Mouse (Mus musculus) left cerebral cortex, adult 9 months (tissue): ENCODE results near the gene Cd59b.
"Not testable (repeated sequence)": the region's sequence is repeated elsewhere in the genome, so short reads cannot be mapped to it uniquely, and the experiment has no call there.

Experiments used
- DNase-seq, 2 experiments: peaks; one replicate each; pipeline ENCODE4 v3.0.0; 2022; ENCODE audit warnings: low spot score in 2 of 2

Gene Cd59b

GRCm38 (mm10) chr2:104117173-104117572 is 47.5 kb downstream of the Cd59b start:
- DNase-seq: not testable (repeated sequence)

DNA sequence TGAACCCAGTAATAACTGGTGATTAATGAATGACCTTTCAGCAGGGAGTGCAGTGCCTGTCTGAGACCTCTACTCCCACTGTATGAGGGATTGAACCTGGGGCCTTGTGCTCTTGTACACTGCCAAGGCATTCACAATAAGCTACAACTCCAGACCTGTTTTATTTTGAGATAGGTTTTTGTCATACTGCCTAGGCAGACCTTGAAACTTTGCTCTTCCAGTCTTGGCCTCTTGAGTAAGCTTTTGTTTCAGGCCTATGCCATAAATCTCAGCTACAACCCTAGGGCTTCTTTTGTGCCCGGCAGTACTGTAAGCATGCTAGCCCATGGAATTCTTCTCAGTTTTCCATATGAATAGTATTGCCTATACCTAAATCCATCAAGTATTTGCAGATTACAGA is 49.4 kb downstream of the Cd59b start:
- no peak for DNase-seq

- no peak for DNase-seq
Measured at GRCm38 (mm10) chr2:104120312-104120711, 50.7 kb downstream of the Cd59b start.

GRCm38 (mm10) chr2:104121681-104122504 is 52.2 kb downstream of the Cd59b start:
- no peak for DNase-seq

- DNase-seq: peak; percentile 73 to 91
Measured at GRCm38 (mm10) chr2:104122505-104123378, 53.1 kb downstream of the Cd59b start, which contains the start of gene A930018P22Rik. A930018P22Rik (plus strand) TSS chr2:104122769.

DNA sequence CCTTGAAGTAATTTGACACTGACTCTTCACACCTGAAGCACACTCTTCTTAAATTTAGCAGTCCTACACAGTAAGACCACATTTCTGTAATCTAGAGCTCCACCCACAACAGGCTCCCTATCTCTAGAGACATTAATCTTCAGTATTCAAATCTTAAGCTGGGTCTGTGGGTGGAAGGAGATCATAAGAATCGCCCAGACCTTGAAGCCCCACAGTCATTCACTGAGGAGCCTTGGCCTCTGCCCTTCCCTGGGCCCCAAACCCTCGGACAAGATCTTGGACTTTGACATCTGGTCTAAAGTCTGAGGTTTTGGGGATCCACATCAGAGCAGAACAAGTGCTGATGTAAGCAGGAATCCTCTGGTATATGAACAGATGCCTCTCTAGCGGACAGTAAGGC is 53.9 kb downstream of the Cd59b start:
- DNase-seq: no peak

GRCm38 (mm10) chr2:104124071-104124470 is 54.4 kb downstream of the Cd59b start:
- DNase-seq: no peak

GRCm38 (mm10) chr2:104128803-104129531 is 59.3 kb downstream of the Cd59b start:
- no peak for DNase-seq

GRCm38 (mm10) chr2:104130165-104130564 is 60.5 kb downstream of the Cd59b start:
- no peak for DNase-seq

DNA sequence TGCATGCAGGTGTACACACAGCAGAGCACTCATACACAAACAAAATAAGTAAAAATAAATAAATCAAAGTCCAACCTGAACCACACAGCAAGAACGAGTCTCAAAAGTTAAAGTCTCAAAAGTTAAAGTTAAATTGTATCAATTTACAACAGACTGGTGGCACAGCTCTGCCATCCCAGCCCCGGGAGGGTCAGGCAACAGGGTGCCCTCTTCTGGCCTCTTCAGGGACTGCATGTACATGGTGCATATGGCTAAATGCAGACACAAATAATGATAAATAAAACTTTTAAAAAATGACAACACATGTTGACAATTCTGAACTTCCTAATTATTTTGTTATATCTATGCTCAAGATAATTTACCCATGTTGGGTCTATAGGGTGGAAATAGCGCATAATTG is 61.3 kb downstream of the Cd59b start:
- no peak for DNase-seq

DNA sequence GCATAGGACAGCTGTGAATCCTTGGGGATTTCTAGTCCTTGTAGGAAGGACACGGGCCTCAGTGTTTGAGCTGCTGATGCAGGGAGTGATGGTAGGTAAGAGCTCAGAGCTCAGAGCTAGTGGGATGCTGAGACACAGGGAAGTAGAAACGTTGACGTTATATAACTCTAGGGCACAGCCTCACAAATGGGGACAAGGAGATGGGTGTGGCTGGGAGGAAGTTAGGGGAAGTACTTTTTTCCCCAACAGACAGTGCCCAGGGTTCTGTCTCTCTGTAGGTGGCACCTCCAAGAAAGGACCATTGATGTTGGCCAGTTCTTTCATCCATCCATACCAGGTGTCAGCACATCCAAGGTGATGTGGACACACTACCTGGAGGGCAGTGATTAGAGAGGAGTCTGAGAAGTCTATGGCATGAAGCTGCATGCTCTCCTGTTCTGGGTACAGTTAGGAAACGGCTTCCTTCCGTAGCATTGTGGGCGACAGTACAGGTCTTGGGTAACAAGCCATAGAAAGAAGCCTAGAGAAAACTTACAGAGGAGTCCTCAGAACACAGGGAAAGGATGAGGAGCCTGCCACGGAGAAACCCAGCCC is 62.7 kb downstream of the Cd59b start:
- no peak for DNase-seq

DNA sequence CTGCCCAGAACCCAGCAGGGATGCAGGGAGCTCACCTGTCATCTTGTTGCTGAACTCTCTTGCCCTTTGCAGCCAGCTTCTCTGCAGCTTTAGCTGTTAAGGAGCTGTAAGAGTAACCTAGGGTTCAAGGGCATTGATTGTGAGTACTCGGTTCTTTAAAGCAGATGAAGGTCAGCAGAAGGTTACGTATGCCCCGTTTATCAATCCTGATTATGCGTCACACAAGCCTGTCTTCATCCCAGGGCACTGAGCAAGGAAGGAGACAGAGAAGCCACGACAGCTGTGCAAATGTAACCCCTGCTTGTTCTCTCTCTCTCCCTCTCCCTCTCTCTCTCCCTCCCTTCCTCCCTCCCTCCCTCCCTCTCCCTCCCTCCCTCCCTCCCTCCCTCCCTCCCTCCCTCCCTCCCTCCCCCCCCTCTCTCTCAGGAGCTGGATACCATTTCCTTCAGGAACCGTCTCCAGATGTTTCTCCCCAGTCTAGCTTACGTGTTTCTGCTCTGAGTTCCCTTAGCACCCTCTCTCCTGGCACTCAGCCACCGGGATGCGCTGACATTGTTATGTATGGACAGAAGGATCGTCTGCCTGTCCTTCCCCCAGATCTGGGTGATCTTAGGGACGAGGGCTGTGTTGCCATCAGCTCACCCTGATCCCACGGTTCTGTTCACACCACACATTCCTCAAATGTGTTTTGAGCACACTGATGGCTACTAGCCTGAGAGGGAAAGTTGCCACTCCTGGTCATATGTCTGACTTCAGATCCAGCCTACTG is 63.6 kb downstream of the Cd59b start:
- no peak for DNase-seq

DNA sequence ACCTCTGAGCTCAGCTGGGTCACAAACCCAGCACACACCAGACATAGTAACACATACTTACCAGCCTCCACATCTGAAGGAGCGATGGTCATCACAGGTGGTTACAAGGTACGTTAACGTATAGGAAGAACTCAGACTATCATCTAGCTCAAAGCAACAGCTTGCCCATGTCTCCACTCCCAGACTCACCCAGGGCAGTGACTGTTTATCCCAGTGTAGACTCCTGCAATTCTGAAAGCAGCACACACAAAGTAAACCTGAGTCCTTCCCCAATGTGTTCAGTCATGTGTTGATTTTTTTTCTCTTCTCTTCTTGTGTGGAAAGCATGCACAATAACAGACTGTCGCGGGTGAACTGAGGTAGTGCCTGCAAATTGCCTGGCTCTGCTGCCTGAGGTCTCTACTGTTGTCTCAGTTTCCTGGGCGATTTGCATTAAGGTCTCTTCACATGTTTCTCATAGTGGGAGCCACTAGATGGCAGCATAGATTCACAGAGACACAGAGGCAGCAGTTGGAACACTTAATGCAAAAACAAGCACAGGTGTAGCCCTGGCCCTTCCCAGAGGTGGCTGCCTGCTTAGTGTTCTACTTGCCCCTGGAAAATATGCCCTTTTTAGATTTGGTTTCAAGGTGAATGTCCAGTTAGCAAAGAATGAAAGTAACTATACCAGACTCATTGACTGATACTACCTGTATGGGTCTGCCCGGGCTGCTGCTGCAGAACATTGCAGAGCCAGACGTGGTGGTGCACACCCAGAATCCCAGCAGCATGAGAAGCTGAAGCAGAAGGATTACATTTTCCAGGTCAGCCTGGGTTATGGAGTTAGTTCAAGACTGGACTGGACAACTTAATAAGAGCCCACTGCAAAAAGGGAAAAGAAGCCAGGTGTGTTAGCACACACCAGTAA is 64.8 kb downstream of the Cd59b start:
- DNase-seq: peak in 1 of 2 experiments; percentile 82

DNA sequence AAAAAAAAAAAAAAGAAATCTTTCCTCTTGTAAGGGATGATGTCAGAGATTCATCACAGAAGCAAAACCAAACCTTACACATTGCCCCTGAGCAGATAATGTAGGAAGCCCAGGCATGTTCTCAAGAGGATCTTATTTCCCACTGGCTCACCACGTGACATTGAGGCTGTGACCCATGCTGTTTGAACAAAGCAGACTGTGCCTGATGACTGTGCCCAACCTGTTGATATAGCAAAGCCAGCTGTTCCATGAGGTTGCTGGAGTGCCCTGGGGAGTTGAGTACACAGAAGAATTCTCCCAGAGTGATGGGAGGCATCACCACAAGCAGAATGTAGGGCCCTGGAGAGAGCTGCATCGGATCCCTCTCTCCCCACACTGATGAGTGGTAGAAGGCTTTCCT is 66.3 kb downstream of the Cd59b start:
- DNase-seq: no peak
